Comparison of ENCODE assay signal across 9 mouse cellular contexts in the genomic region with DNA sequence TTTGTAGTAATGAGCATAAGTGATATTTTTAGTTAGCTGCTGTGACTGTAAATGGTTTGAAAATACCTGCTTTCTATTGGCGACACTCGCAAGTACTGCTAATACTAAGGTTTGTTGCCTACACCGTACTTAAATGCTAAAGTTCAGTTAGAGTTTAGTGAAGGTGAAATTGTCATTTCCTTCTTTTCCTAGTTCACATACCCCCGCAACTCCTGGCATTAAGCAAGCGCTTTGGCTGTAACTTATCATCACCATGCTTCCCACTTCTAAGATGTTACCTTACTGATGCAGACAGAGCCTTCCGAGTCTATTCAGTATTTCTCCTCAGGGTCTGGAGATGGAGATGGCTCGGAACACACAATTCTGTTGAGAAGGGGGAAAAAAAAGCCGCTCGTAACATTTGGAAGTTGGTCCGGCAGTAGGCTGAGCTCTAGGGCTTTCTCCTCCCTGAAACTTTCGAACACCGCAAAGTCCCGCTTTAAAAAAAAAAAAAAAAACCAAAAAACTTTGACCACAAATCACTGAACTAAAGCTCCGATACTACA. TPM values are rescaled to one million over a fixed set of nuclear protein-coding genes. Genes with fewer than 3 reads are reported as not detected.
A peak's percentile ranks its signal among the peaks of the same experiment; 100 is the strongest.
DNase-seq lines count a peak whose midpoint lies in the region; ATAC-seq lines count a peak whose summit lies in the region.
"Had no signal": no experiment of that assay in that cellular context is flagged by ENCODE, and none has a peak within 500 bp of the region (broad histone marks: within the 10 kb centered on the region; RNA-seq: fewer than 3 reads in every experiment).

No protein-coding gene starts in this region.

- peaks cover 79% of the 10 kb centered on the region for H3K27me3 ChIP-seq in kidney, embryonic 15.5 days
- peaks cover 96% of the 10 kb centered on the region for H3K27me3 ChIP-seq in embryonic facial prominence, embryonic 10.5 days (replicated peaks; ENCODE audit: low read depth, poor library complexity, severe bottlenecking)

- 21% methylated on average over 14 of the region's 14 CpGs for WGBS in kidney, embryonic 15.5 days
- 21% methylated on average over 14 of the region's 14 CpGs for WGBS in embryonic facial prominence, embryonic 10.5 days

- H3K4me1 ChIP-seq in kidney, embryonic 15.5 days: 0 out of 2 replicates have a peak, but pooled peaks cover 3% of the 10 kb centered on the region
- H3K4me1 ChIP-seq in embryonic facial prominence, embryonic 10.5 days: 0 out of 2 replicates have a peak, but pooled peaks cover 5% of the 10 kb centered on the region

- peak overlapping the region; percentile 65 for H3K4me3 ChIP-seq in kidney, embryonic 15.5 days (replicated peaks)
- H3K4me3 ChIP-seq in embryonic facial prominence, embryonic 10.5 days: peak overlapping the region; percentile 62

- no peak overlapping the region for H3K27ac ChIP-seq in kidney, embryonic 15.5 days
- H3K27ac ChIP-seq in embryonic facial prominence, embryonic 10.5 days (replicated peaks): no peak overlapping the region

- H3K36me3 ChIP-seq in kidney, embryonic 15.5 days: no peaks in the 10 kb centered on the region
- H3K36me3 ChIP-seq in embryonic facial prominence, embryonic 10.5 days (replicated peaks): no peaks in the 10 kb centered on the region

- no peaks in the 10 kb centered on the region for H3K9me3 ChIP-seq in kidney, embryonic 15.5 days (replicated peaks)
- H3K9me3 ChIP-seq in embryonic facial prominence, embryonic 10.5 days: 0 out of 2 replicates have a peak, but pooled peaks cover 4% of the 10 kb centered on the region

- no peak for DNase-seq in kidney, adult 8-10 months
- DNase-seq in embryonic facial prominence, embryonic 10.5 days (ENCODE audit: low spot score): no peak
- peak; percentile 53 for DNase-seq in induced T-regulatory cell, adult 2 months (ENCODE audit: low read depth)
- peak; percentile 40 for DNase-seq in naive thymus-derived CD4-positive, alpha-beta T cell, adult 2 months (ENCODE audit: low read depth)
- DNase-seq in urinary bladder, postnatal 25 days (ENCODE audit: low spot score): no peak
- no peak for DNase-seq in left cerebral cortex, postnatal 10 days (ENCODE audit: extremely low spot score in 1 of 2, low spot score in 2 of 2)

- intact Hi-C loops in left cerebral cortex, postnatal 10 days (cut with DNase I): no loop called here

- H3K4me2 ChIP-seq in kidney, embryonic 15.5 days: peak overlapping the region; percentile 58

- no peak for ATAC-seq in kidney, embryonic 15.5 days (replicated peaks; ENCODE audit: low FRiP score)
- ATAC-seq in erythroblast, adult 5-6 weeks (replicated peaks; ENCODE audit: low FRiP score, poor library complexity, severe bottlenecking): no peak

- H3K9ac ChIP-seq in kidney, embryonic 15.5 days: no peak overlapping the region

RNA-seq across cellular contexts. Expression of a gene that starts 1.1 kb away (rescaled TPM):
- polyA plus RNA-seq in kidney, embryonic 15.5 days (2015; fragmentation: Nextera tagmentation; extraction: Ambion mirVana): 0.12 TPM in 1 of 2 replicates, not detected in the other
- polyA plus RNA-seq in embryonic facial prominence, embryonic 10.5 days (2016; fragmentation: Nextera tagmentation; extraction: Ambion mirVana): 0.07 and 0.08 TPM in 2 replicates
- total RNA-seq in left cerebral cortex, postnatal 10 days (2021): under 1 TPM; 0.12 to 0.13 TPM
- total RNA-seq in erythroblast, adult 5-6 weeks (2015; ENCODE audit: low replicate concordance): not detected in 2 replicates
- total RNA-seq in erythroblast, adult 5-6 weeks (2017; ENCODE audit: low replicate concordance): not detected in 2 replicates
- total RNA-seq: hematopoietic stem cell, adult 5-6 weeks had no signal

RNA-seq across cellular contexts. Expression of a gene that starts 1.5 kb away (rescaled TPM):
- polyA plus RNA-seq in kidney, embryonic 15.5 days (2015; fragmentation: Nextera tagmentation; extraction: Ambion mirVana): 96.9 and 118 TPM in 2 replicates
- 97.9 and 105 TPM in 2 replicates for polyA plus RNA-seq in embryonic facial prominence, embryonic 10.5 days (2016; fragmentation: Nextera tagmentation; extraction: Ambion mirVana)
- total RNA-seq in left cerebral cortex, postnatal 10 days (2021): 10 to 100 TPM; 65.2 to 87.9 TPM
- total RNA-seq in erythroblast, adult 5-6 weeks (2015; ENCODE audit: low replicate concordance): 9.0 and 12.3 TPM in 2 replicates
- 3.2 and 12.0 TPM in 2 replicates for total RNA-seq in erythroblast, adult 5-6 weeks (2017; ENCODE audit: low replicate concordance)

Comparison
In these comparisons a context has a peak if more than half of its experiments do, and no peak if none do; other contexts are left out.
1. DNase-seq: peak in induced T-regulatory cell, adult 2 months (single experiment) and naive thymus-derived CD4-positive, alpha-beta T cell, adult 2 months (single experiment); none in kidney, adult 8-10 months (0 of 2), embryonic facial prominence, embryonic 10.5 days (single experiment), urinary bladder, postnatal 25 days (single experiment) and left cerebral cortex, postnatal 10 days (0 of 2).
2. RNA of a gene that starts 1.5 kb away (total RNA-seq): 65.2 to 87.9 TPM in left cerebral cortex, postnatal 10 days; 3.2 to 12.3 TPM in erythroblast, adult 5-6 weeks; every median in the first group is over 4 times any median in the second.